Mouse (Mus musculus) left cerebral cortex, postnatal 10 days (tissue): ENCODE data around the gene Rpl18. TPM values are rescaled to one million over a fixed set of nuclear protein-coding genes. Genes with fewer than 3 reads are reported as not detected.

Experiments
- DNase-seq, 2 experiments: peaks; one replicate each; pipeline ENCODE4 v3.0.0; 2021 to 2022; ENCODE audit warnings: low spot score in 2 of 2, mixed read lengths in 1 of 2; ENCODE audit errors: extremely low spot score in 1 of 2
- intact Hi-C: fragments of 180-260 bp; cut with DNase I; formaldehyde crosslinking; loops from one replicate; pipeline ENCODE4 v1.15.1; 2025
- total RNA-seq, 2 experiments: library from RNA; stranded (reverse); gene quantifications; 2 replicates each; pipeline ENCODE4 v1.2.3; 2021

Rpl18 gene
- total RNA-seq, 2 experiments from 2014 or later = 437 to 456 TPM

DNA sequence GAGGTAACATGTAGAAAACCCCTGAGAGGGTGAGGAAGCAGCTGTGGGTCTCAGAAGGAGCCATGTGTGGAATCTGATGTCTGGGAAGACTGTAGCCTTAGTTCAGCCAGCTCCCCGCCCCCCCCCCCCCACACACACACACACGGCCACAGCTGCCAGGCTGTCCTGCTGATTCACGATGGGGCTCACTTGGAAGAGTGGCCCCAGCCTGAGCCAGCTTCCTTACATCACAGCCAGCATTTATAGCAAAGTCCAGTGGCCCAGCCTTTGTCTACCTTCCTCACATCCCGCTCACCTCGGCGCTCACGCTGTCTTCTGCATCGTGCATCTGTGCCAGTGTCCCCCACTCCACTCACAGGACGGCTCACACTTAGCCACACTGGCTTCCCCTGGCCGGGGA lies 34.1 kb downstream of the Rpl18 start:
- DNase-seq = no peak
- intact Hi-C loops = loop anchor here (5.0 kb wide), 1 partner anchor 258 kb away; no protein-coding TSS in a partner anchor

DNA sequence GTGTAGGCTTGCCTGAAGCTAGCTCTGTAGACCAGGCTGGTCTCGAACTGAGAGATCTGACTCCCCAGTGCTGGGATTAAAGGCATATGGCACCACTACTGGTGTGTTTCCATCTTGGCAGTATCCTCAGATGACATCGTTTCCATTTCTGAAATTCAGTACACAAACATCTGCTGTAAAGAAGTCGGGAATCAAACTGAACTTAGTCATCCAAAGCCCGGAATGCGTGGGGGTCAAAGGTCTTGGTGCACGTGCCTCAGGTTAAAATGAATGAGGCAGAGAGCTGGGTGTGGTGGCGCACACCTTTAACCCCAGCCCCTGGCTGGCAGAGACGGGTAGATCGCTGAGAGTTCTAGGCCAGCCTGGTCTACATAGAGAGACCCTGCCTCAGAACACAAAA lies 34.9 kb downstream of the Rpl18 start:
- DNase-seq = no peak
- intact Hi-C loops = no loop called here

DNA sequence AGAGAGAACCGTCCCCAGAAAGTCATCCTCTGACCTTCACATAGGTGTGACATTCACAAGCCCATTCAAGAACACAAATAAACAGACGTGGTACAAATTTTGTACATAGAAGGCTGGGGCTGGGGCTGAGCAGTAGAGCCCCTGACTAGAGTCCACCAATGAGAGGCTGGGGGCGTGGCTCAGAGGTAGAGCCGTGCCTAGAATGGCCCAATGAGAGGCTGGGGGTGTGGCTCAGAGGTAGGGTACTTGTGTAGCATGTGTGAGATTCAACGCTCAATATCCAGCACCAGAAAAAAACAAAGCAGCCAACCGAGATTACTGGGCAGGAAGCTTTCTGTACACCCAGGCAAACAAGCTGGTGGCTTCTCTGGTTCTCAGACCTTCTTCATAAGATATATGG lies 40.4 kb downstream of the Rpl18 start:
- intact Hi-C loops = no loop called here
- no peak for DNase-seq

DNA sequence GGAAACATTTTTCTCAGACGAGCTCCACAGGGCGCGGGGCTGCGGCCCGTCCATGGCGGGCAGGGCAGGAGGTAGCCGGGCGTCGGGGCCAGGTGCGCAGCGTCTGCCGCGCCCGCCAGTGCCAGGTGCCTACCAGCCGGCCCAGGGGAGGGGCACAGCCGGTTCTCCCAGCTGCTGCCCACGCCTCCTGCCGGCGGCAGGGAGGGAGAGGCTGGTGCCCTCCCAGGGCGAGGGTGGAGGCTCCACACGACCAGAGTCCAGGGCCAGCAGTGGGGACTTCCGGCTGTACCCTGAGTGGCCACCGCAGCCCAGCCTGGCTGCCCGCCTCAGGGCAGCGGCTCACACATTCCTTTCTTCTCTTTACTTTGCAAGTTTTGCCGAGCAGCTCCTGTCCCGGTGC lies 44.1 kb downstream of the Rpl18 start:
- intact Hi-C loops = no loop called here
- no peak for DNase-seq

DNA sequence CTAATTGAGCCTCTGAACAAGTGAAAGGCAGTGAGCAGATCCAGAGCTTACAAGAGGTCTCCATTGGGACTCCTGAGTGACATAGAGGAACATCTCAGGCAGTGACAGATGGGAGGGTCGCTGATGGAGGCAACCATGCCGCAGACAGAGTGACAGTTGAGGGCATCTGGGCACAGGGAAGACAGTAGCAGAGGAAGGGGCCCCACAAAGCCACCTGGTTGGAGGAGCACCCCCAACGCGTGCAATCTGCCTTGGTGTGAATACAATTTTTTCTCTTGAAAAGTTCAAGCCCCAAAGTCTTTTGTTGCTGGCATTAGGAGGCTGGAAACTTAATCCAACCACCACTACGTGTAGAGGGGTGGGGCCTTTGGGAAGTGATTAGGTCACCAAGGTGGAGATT lies 44.9 kb downstream of the Rpl18 start:
- DNase-seq = no peak
- intact Hi-C loops = no loop called here

DNA sequence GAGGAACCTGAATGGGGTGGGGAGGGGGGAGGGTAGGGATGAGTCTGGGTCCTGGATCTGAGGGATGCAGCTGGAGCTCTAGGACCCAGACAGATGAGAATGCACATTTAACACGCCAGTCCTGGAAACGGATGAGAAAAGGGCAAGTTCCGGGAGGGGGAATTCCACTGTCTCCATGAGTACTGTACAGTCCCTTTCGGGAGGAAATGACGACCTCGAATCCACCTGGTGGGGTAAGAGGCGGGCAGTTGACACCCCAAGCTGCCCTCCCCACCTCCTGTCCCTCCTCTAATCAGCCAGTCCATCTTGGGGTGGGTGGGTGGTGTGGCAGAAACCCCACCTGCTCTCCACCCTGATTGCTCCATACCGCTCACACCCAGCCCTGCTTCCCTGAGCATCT lies 50.7 kb downstream of the Rpl18 start:
- intact Hi-C loops = no loop called here
- no peak for DNase-seq

DNA sequence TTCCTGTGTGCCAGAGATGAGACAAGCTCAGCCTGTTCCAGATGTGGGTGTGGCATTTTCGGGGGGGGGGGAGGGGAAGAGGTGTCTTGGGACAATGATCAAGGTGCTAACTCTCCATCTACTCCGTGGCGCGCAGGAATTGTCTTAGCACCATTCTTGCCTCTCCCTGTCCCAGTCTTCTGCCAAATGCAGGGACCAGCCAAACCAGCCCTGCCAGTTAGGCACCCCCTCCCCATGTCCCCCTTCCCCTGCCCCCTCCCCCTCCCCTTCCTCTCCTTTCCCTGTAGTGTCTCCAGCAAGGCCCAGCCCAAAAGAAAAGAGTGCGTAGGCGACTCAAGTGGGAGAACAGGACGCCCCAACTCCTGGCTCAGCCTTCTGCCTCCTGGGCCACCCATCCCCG lies 51.5 kb downstream of the Rpl18 start:
- intact Hi-C loops = no loop called here
- no peak for DNase-seq

DNA sequence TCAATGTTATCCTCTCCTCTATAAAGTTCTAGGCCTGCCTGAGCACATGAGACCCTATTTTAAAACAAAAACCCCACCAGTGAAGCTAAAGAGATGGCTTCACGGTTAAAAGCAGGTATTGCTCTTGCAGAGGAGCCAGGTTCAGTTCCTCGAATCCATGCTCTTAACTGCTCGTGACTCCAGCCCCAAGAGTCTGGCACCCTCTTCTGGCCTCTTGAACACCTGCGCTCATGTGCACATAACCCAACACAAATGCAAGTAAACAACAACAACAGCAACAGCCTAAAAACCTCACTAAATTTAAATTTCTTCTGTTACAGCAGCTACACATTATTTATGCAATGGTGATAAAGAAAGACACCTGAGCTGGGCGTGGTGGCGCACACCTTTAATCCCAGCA lies 52.2 kb downstream of the Rpl18 start:
- no peak for DNase-seq
- intact Hi-C loops = no loop called here

Other genes with a start within 250 kb of the Rpl18 start
- 10 to 100 TPM; 86.0 to 93.8 TPM for gene Bax, start 248.6 kb upstream of the Rpl18 start, total RNA-seq
- not detected for gene Tulp2, start 233.6 kb upstream of the Rpl18 start, total RNA-seq
- gene Gm45808, start 228.6 kb upstream of the Rpl18 start, total RNA-seq = not detected
- gene Dhdh, start 226.7 kb upstream of the Rpl18 start, total RNA-seq = 1 to 10 TPM; 3.0 to 3.1 TPM
- gene Nucb1, start 205.1 kb upstream of the Rpl18 start, total RNA-seq = 100 to 1,000 TPM; 114 to 127 TPM
- gene Ppp1r15a, start 189.2 kb upstream of the Rpl18 start, total RNA-seq = 10 to 100 TPM; 25.5 to 28.5 TPM
- gene Plekha4, start 189.1 kb upstream of the Rpl18 start, total RNA-seq = 1 to 10 TPM; 1.3 to 2.7 TPM
- gene Hsd17b14, start 160.6 kb upstream of the Rpl18 start, total RNA-seq = under 1 TPM in 1 of 2 experiments, not detected in 1; 0.93 TPM
- 10 to 100 TPM; 20.9 to 21.8 TPM for gene Bcat2, start 145.3 kb upstream of the Rpl18 start, total RNA-seq
- not detected for gene Fgf21, start 100.0 kb upstream of the Rpl18 start, total RNA-seq
- gene Fut1, start 98.2 kb upstream of the Rpl18 start, total RNA-seq = under 1 TPM; 0.13 to 0.30 TPM
- not detected for gene Izumo1, start 93.6 kb upstream of the Rpl18 start, total RNA-seq
- gene Rasip1, start 88.0 kb upstream of the Rpl18 start, total RNA-seq = 10 to 100 TPM; 15.1 to 15.8 TPM
- 1 to 10 TPM; 1.2 to 2.2 TPM for gene Mamstr, start 75.5 kb upstream of the Rpl18 start, total RNA-seq
- under 1 TPM; 0.18 to 0.24 TPM for gene Fut2, start 49.1 kb upstream of the Rpl18 start, total RNA-seq
- under 1 TPM; 0.45 to 0.47 TPM for gene Ntn5, start 31.4 kb upstream of the Rpl18 start, total RNA-seq
- gene Sec1, start 21.1 kb upstream of the Rpl18 start, total RNA-seq = under 1 TPM; 0.34 to 0.39 TPM
- 100 to 1,000 TPM; 152 to 154 TPM for gene Car11, start 15.6 kb upstream of the Rpl18 start, total RNA-seq
- gene Dbp, start 10.4 kb upstream of the Rpl18 start, total RNA-seq = 10 to 100 TPM; 40.9 to 51.0 TPM
- gene Sphk2, start 2.5 kb downstream of the Rpl18 start, total RNA-seq = 10 to 100 TPM; 23.0 to 24.6 TPM
- under 1 TPM; 0.26 to 0.39 TPM for gene Fam83e, start 5.8 kb downstream of the Rpl18 start, total RNA-seq
- gene Spaca4, start 10.4 kb downstream of the Rpl18 start, total RNA-seq = not detected
- gene Lmtk3, start 68.3 kb downstream of the Rpl18 start, total RNA-seq = 100 to 1,000 TPM; 268 to 281 TPM
- gene Sult2b1, start 69.2 kb downstream of the Rpl18 start, total RNA-seq = 10 to 100 TPM in 1 of 2 experiments, 1 to 10 TPM in 1; 9.7 to 11.5 TPM
- gene Cyth2, start 99.1 kb downstream of the Rpl18 start, total RNA-seq = 100 to 1,000 TPM; 229 to 242 TPM
- gene Kcnj14, start 109.3 kb downstream of the Rpl18 start, total RNA-seq = 1 to 10 TPM; 1.6 to 1.8 TPM
- 10 to 100 TPM; 27.5 to 29.2 TPM for gene Grwd1, start 115.5 kb downstream of the Rpl18 start, total RNA-seq
- 100 to 1,000 TPM; 101 to 103 TPM for gene Kdelr1, start 157.3 kb downstream of the Rpl18 start, total RNA-seq
- gene Grin2d, start 162.9 kb downstream of the Rpl18 start, total RNA-seq = 10 to 100 TPM; 35.6 to 36.4 TPM
- not detected for gene Syngr4, start 181.3 kb downstream of the Rpl18 start, total RNA-seq
- 10 to 100 TPM; 17.9 to 22.8 TPM for gene Tmem143, start 181.5 kb downstream of the Rpl18 start, total RNA-seq
- gene Emp3, start 205.9 kb downstream of the Rpl18 start, total RNA-seq = 1 to 10 TPM; 4.6 to 6.7 TPM
- gene Ccdc114, start 208.6 kb downstream of the Rpl18 start, total RNA-seq = 1 to 10 TPM; 1.4 to 1.5 TPM